9 mouse cellular contexts compared by ENCODE assay signal in the genomic region with DNA sequence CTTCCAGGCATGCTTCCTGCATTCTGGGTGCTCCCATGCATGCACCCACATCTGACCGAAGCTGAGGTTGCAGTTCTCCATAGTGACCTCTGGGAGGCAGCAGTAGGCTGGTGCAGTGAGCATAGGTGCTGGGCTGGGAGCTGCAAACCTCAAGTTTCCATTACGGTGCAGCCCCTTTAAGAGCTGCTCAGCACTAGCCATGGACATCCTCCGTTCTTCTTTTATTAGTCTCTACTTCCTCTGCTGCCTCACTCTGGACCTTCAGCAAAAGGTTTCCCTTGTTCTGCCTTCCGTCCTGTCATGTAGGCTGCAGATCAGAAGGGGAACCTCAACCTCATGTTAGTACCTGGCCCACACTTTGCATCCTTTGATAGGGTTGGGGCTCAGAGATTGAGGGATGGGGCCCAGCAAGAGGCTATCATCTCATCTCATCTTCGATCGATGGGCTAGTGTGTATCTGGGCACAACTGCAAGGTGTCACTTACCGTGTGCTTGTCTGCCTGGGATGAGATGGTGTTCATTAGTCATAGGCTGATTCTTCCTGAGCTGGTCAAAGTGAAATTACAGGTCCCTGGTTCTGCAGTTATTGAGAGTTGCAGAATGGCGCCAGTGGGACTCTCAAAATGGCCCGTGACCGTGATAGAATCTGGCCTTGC. TPM values are rescaled to one million over a fixed set of nuclear protein-coding genes. Genes with fewer than 3 reads are reported as not detected.
A peak's percentile ranks its signal among the peaks of the same experiment; 100 is the strongest.
DNase-seq lines count a peak whose midpoint lies in the region; ATAC-seq and TF ChIP-seq lines count a peak whose summit lies in the region.
"Had no signal": no experiment of that assay in that cellular context is flagged by ENCODE, and none has a peak within 500 bp of the region (broad histone marks: within the 10 kb centered on the region; RNA-seq: fewer than 3 reads in every experiment).

No protein-coding gene starts in this region.

- H3K9me3 ChIP-seq in hindbrain, embryonic 11.5 days (ENCODE audit: control insufficient read depth, low read length) = no peaks in the 10 kb centered on the region

- peak overlapping the region; percentile 62 for H3K4me3 ChIP-seq in hindbrain, embryonic 11.5 days (ENCODE audit: low read depth, low read length)
- H3K4me3 ChIP-seq in small intestine, adult 2 months (ENCODE audit: low read depth, low read length) = peak overlapping the region; percentile 64; the same call in 1 of the 2 replicates
- H3K4me3 ChIP-seq: myocyte had no signal

- peaks cover 23% of the 10 kb centered on the region for H3K27me3 ChIP-seq in hindbrain, embryonic 11.5 days (ENCODE audit: control insufficient read depth, insufficient read depth, low read length)
- H3K27me3 ChIP-seq in small intestine, adult 2 months (ENCODE audit: control insufficient read depth, insufficient read depth, low read length) = peaks cover 17% of the 10 kb centered on the region

- DNase-seq in adrenal gland, adult (ENCODE audit: inconsistent age in 2 of 2, low spot score in 1 of 2) = peak; percentile 73 to 91
- DNase-seq in adrenal gland, postnatal 4 days (ENCODE audit: low spot score in 2 of 2) = no peak
- DNase-seq in brain, embryonic 14.5 days (ENCODE audit: low read depth) = peak; percentile 85
- DNase-seq in hindbrain, embryonic 11.5 days (ENCODE audit: low spot score) = peak; percentile 82
- peak; percentile 66 to 71 for DNase-seq in layer of hippocampus, postnatal 36 days

- peak; percentile 79 for ATAC-seq in erythroid progenitor cell, adult 5-6 weeks (replicated peaks; ENCODE audit: low FRiP score, poor library complexity, severe bottlenecking)
- ATAC-seq in hindbrain, embryonic 11.5 days (ENCODE audit: low FRiP score) = peak; percentile 36; the same call in 1 of the 2 replicates
- ATAC-seq in megakaryocyte, adult 5-6 weeks (ENCODE audit: poor library complexity, severe bottlenecking) = peak; percentile 84

- no peak overlapping the region for H3K9ac ChIP-seq in hindbrain, embryonic 11.5 days (ENCODE audit: low read depth, low read length)

- peaks cover 5% of the 10 kb centered on the region; the same call in 1 of the 2 replicates for H3K4me1 ChIP-seq in hindbrain, embryonic 11.5 days (replicated peaks; ENCODE audit: control insufficient read depth, insufficient read depth, low read length)
- peaks cover 25% of the 10 kb centered on the region for H3K4me1 ChIP-seq in small intestine, adult 2 months (ENCODE audit: control insufficient read depth, insufficient read depth, insufficient read length, low read length)

- no peak for TF ChIP-seq POLR2A in brain, embryonic 14.5 days (IDR thresholded peaks at IDR 0.05; ENCODE audit: borderline replicate concordance, extremely low read depth, insufficient read depth, insufficient read length, poor library complexity, severe bottlenecking)
- no peak for TF ChIP-seq POLR2A in small intestine, adult 2 months (IDR thresholded peaks at IDR 0.05; ENCODE audit: low read depth, low read length)

- TF ChIP-seq CTCF in brain, embryonic 14.5 days (IDR thresholded peaks at IDR 0.05; ENCODE audit: borderline replicate concordance, extremely low read depth, insufficient read depth, insufficient read length) = peak; percentile 94
- peak; percentile 91; the same call in 1 of the 2 replicates for TF ChIP-seq CTCF in small intestine, adult 2 months (IDR thresholded peaks at IDR 0.05; ENCODE audit: extremely low read depth, insufficient read length, insufficient replicate concordance, low read depth, low read length)

- H3K36me3 ChIP-seq in hindbrain, embryonic 11.5 days (ENCODE audit: control insufficient read depth, insufficient read depth, low read length) = no peaks in the 10 kb centered on the region
- no peaks in the 10 kb centered on the region for H3K36me3 ChIP-seq in small intestine, adult 2 months (ENCODE audit: control insufficient read depth, insufficient read depth, low read length)

- peak overlapping the region; percentile 99 for H3K4me2 ChIP-seq in hindbrain, embryonic 11.5 days (replicated peaks; ENCODE audit: low read depth, low read length)

- 12% methylated on average over 10 of the region's 10 CpGs for whole genome bisulfite sequencing in hindbrain, embryonic 11.5 days
- 9% methylated on average over 10 of the region's 10 CpGs for WGBS in small intestine, adult 2 months

- H3K27ac ChIP-seq in hindbrain, embryonic 11.5 days (ENCODE audit: low read depth, low read length) = no peak overlapping the region
- no peak overlapping the region for H3K27ac ChIP-seq in small intestine, adult 2 months (ENCODE audit: insufficient read depth, low read depth, low read length)

RNA-seq across cellular contexts. Expression of a gene that starts 5.9 kb away (rescaled TPM):
- 10 to 100 TPM; 77.9 to 79.6 TPM for total RNA-seq in adrenal gland, postnatal 4 days (2021)
- 43.8 and 44.2 TPM in 2 replicates for polyA plus RNA-seq in brain, embryonic 14.5 days (2012; rRNA removed)
- 1.8 and 3.8 TPM in 2 replicates for total RNA-seq in erythroid progenitor cell, adult 5-6 weeks (2015; ENCODE audit: low replicate concordance)
- total RNA-seq in erythroid progenitor cell, adult 5-6 weeks (2017; ENCODE audit: low replicate concordance) = 2.2 and 8.0 TPM in 2 replicates
- 29.6 and 31.4 TPM in 2 replicates for polyA plus RNA-seq in hindbrain, embryonic 11.5 days (2014; fragmentation: Nextera tagmentation; extraction: Ambion mirVana)
- 10 to 100 TPM; 13.1 to 13.7 TPM for total RNA-seq in layer of hippocampus, postnatal 36 days (2021)
- total RNA-seq in megakaryocyte, adult 5-6 weeks (2015) = 1.4 and 1.5 TPM in 2 replicates
- total RNA-seq in megakaryocyte, adult 5-6 weeks (2017) = 1.9 and 3.3 TPM in 2 replicates
- 15.7 and 16.1 TPM in 2 replicates for polyA plus RNA-seq in small intestine, adult 2 months (2012; rRNA removed)

RNA-seq across cellular contexts. Expression of a gene that starts 6.0 kb away (rescaled TPM):
- 10 to 100 TPM; 57.7 to 61.2 TPM for total RNA-seq in adrenal gland, postnatal 4 days (2021)
- 47.0 and 48.7 TPM in 2 replicates for polyA plus RNA-seq in brain, embryonic 14.5 days (2012; rRNA removed)
- 6.7 and 15.5 TPM in 2 replicates for total RNA-seq in erythroid progenitor cell, adult 5-6 weeks (2015; ENCODE audit: low replicate concordance)
- 14.4 and 14.9 TPM in 2 replicates for total RNA-seq in erythroid progenitor cell, adult 5-6 weeks (2017; ENCODE audit: low replicate concordance)
- 71.5 and 74.0 TPM in 2 replicates for polyA plus RNA-seq in hindbrain, embryonic 11.5 days (2014; fragmentation: Nextera tagmentation; extraction: Ambion mirVana)
- total RNA-seq in layer of hippocampus, postnatal 36 days (2021) = 10 to 100 TPM; 42.8 to 44.9 TPM
- total RNA-seq in megakaryocyte, adult 5-6 weeks (2015) = 16.6 and 24.0 TPM in 2 replicates
- total RNA-seq in megakaryocyte, adult 5-6 weeks (2017) = 17.9 and 27.6 TPM in 2 replicates
- polyA plus RNA-seq in small intestine, adult 2 months (2012; rRNA removed) = 29.9 and 30.2 TPM in 2 replicates

RNA-seq across cellular contexts. Expression of a gene that starts 13.8 kb away (rescaled TPM):
- 100 to 1,000 TPM; 209 to 215 TPM for total RNA-seq in adrenal gland, postnatal 4 days (2021)
- polyA plus RNA-seq in brain, embryonic 14.5 days (2012; rRNA removed) = 99.7 and 130 TPM in 2 replicates
- total RNA-seq in erythroid progenitor cell, adult 5-6 weeks (2015; ENCODE audit: low replicate concordance) = 16.6 and 20.1 TPM in 2 replicates
- total RNA-seq in erythroid progenitor cell, adult 5-6 weeks (2017; ENCODE audit: low replicate concordance) = 24.1 and 30.7 TPM in 2 replicates
- 40.1 and 57.9 TPM in 2 replicates for polyA plus RNA-seq in hindbrain, embryonic 11.5 days (2014; fragmentation: Nextera tagmentation; extraction: Ambion mirVana)
- 10 to 100 TPM; 21.4 to 21.5 TPM for total RNA-seq in layer of hippocampus, postnatal 36 days (2021)
- total RNA-seq in megakaryocyte, adult 5-6 weeks (2015) = 13.3 and 16.8 TPM in 2 replicates
- 21.6 and 26.4 TPM in 2 replicates for total RNA-seq in megakaryocyte, adult 5-6 weeks (2017)
- 209 and 414 TPM in 2 replicates for polyA plus RNA-seq in small intestine, adult 2 months (2012; rRNA removed)

RNA-seq across cellular contexts. Expression of a gene that starts 20.1 kb away (rescaled TPM):
- 10 to 100 TPM; 13.1 to 14.2 TPM for total RNA-seq in adrenal gland, postnatal 4 days (2021)
- polyA plus RNA-seq in brain, embryonic 14.5 days (2012; rRNA removed) = 5.1 and 5.4 TPM in 2 replicates
- not detected in 2 replicates for total RNA-seq in erythroid progenitor cell, adult 5-6 weeks (2015; ENCODE audit: low replicate concordance)
- total RNA-seq in erythroid progenitor cell, adult 5-6 weeks (2017; ENCODE audit: low replicate concordance) = 3.3 TPM in 1 of 2 replicates, not detected in the other
- polyA plus RNA-seq in hindbrain, embryonic 11.5 days (2014; fragmentation: Nextera tagmentation; extraction: Ambion mirVana) = 4.4 and 4.5 TPM in 2 replicates
- total RNA-seq in layer of hippocampus, postnatal 36 days (2021) = 1 to 10 TPM; 3.9 to 6.0 TPM
- total RNA-seq in megakaryocyte, adult 5-6 weeks (2015) = 1.6 and 1.8 TPM in 2 replicates
- 1.5 and 2.0 TPM in 2 replicates for total RNA-seq in megakaryocyte, adult 5-6 weeks (2017)
- polyA plus RNA-seq in small intestine, adult 2 months (2012; rRNA removed) = 32.6 and 57.1 TPM in 2 replicates

RNA-seq across cellular contexts. Expression of a gene that starts 26.0 kb away (rescaled TPM):
- 100 to 1,000 TPM; 173 to 205 TPM for total RNA-seq in adrenal gland, postnatal 4 days (2021)
- polyA plus RNA-seq in brain, embryonic 14.5 days (2012; rRNA removed) = 19.3 and 19.8 TPM in 2 replicates
- total RNA-seq in erythroid progenitor cell, adult 5-6 weeks (2015; ENCODE audit: low replicate concordance) = 14.7 and 19.8 TPM in 2 replicates
- total RNA-seq in erythroid progenitor cell, adult 5-6 weeks (2017; ENCODE audit: low replicate concordance) = 4.2 and 8.3 TPM in 2 replicates
- 13.7 and 14.2 TPM in 2 replicates for polyA plus RNA-seq in hindbrain, embryonic 11.5 days (2014; fragmentation: Nextera tagmentation; extraction: Ambion mirVana)
- 10 to 100 TPM; 17.7 to 27.0 TPM for total RNA-seq in layer of hippocampus, postnatal 36 days (2021)
- 31.2 and 34.5 TPM in 2 replicates for total RNA-seq in megakaryocyte, adult 5-6 weeks (2015)
- total RNA-seq in megakaryocyte, adult 5-6 weeks (2017) = 9.1 and 12.3 TPM in 2 replicates
- 86.0 and 319 TPM in 2 replicates for polyA plus RNA-seq in small intestine, adult 2 months (2012; rRNA removed)

Comparison
In these comparisons a context has a peak if more than half of its experiments do, and no peak if none do; other contexts are left out.
1. DNase-seq: peak in adrenal gland, adult (2 of 2), brain, embryonic 14.5 days (single experiment), hindbrain, embryonic 11.5 days (single experiment) and layer of hippocampus, postnatal 36 days (2 of 2); none in adrenal gland, postnatal 4 days (0 of 2).
2. RNA of a gene that starts 5.9 kb away (total RNA-seq): 77.9 to 79.6 TPM in adrenal gland, postnatal 4 days; 13.1 to 13.7 TPM in layer of hippocampus, postnatal 36 days, 1.8 to 8.0 TPM in erythroid progenitor cell, adult 5-6 weeks and 1.4 to 3.3 TPM in megakaryocyte, adult 5-6 weeks; every median in the first group is over 4 times any median in the second.
3. RNA of a gene that starts 13.8 kb away (total RNA-seq): 209 to 215 TPM in adrenal gland, postnatal 4 days; 16.6 to 30.7 TPM in erythroid progenitor cell, adult 5-6 weeks, 13.3 to 26.4 TPM in megakaryocyte, adult 5-6 weeks and 21.4 to 21.5 TPM in layer of hippocampus, postnatal 36 days; every median in the first group is over 4 times any median in the second.
4. Peak in every context shown above with its lines, with median percentiles within 50 percentile points of each other: ATAC-seq.